Mouse (Mus musculus): ENCODE results near the gene Itih4. TPM values are rescaled to one million over a fixed set of nuclear protein-coding genes. Genes with fewer than 3 reads are reported as not detected.
A peak's percentile ranks its signal among the peaks of the same experiment; 100 is the strongest.

The Itih4 gene
- total and polyA plus RNA-seq, 2 experiments from 2014 or later = not detected

GRCm38 (mm10) chr14:30880811-30881717 is 5.2 kb upstream of the Itih4 start:
- no peaks in the 10 kb centered on the region for H3K4me1 ChIP-seq (ENCODE audit: insufficient read depth, low read length)
- no peaks in the 10 kb centered on the region for H3K27me3 ChIP-seq (ENCODE audit: insufficient read depth, low read length)
- H3K4me3 ChIP-seq (ENCODE audit: low read depth, low read length) = no peak overlapping the region
- 85% methylated on average over 17 of the region's 17 CpGs for WGBS
- DNase-seq (ENCODE audit: low spot score) (no peak), ATAC-seq (ENCODE audit: low FRiP score) (no peak)
- no peak overlapping the region for H3K9ac ChIP-seq (replicated peaks; ENCODE audit: low read length, poor library complexity, severe bottlenecking)
- H3K27ac ChIP-seq (ENCODE audit: low read depth, low read length) = no peak overlapping the region
- peak; percentile 56 for TF ChIP-seq CTCF (IDR thresholded peaks at IDR 0.05)
- no peak overlapping the region for H3K4me2 ChIP-seq (ENCODE audit: low read depth, low read length, poor library complexity, severe bottlenecking)
- H3K36me3 ChIP-seq (ENCODE audit: insufficient read depth, low read length) = 0 out of 2 replicates have a peak, but pooled peaks cover under 1% of the 10 kb centered on the region
- no peaks in the 10 kb centered on the region for H3K9me3 ChIP-seq (ENCODE audit: low read length)

- no peak overlapping the region for H3K4me3 ChIP-seq (ENCODE audit: low read depth, low read length)
- DNase-seq (ENCODE audit: low spot score) (no peak), ATAC-seq (ENCODE audit: low FRiP score) (no peak)
- no peak overlapping the region for H3K4me2 ChIP-seq (ENCODE audit: low read depth, low read length, poor library complexity, severe bottlenecking)
- no peaks in the 10 kb centered on the region for H3K27me3 ChIP-seq (ENCODE audit: insufficient read depth, low read length)
- H3K9ac ChIP-seq (replicated peaks; ENCODE audit: low read length, poor library complexity, severe bottlenecking) = no peak overlapping the region
- no peaks in the 10 kb centered on the region for H3K36me3 ChIP-seq (ENCODE audit: insufficient read depth, low read length)
- H3K4me1 ChIP-seq (ENCODE audit: insufficient read depth, low read length) = no peaks in the 10 kb centered on the region
- no peaks in the 10 kb centered on the region for H3K9me3 ChIP-seq (ENCODE audit: low read length)
- 89% methylated on average over 3 of the region's 3 CpGs for WGBS
- TF ChIP-seq CTCF (IDR thresholded peaks at IDR 0.05) = no peak; the same call in 1 of the 2 replicates
- H3K27ac ChIP-seq (ENCODE audit: low read depth, low read length) = no peak overlapping the region
Observed at GRCm38 (mm10) chr14:30881718-30882108, 4.6 kb upstream of the Itih4 start.

- ATAC-seq (ENCODE audit: low FRiP score) (no peak), DNase-seq (ENCODE audit: low spot score) (no peak)
- H3K9me3 ChIP-seq (ENCODE audit: low read length) = no peaks in the 10 kb centered on the region
- H3K27me3 ChIP-seq (ENCODE audit: insufficient read depth, low read length) = no peaks in the 10 kb centered on the region
- no peak overlapping the region for H3K4me3 ChIP-seq (ENCODE audit: low read depth, low read length)
- no peaks in the 10 kb centered on the region for H3K4me1 ChIP-seq (ENCODE audit: insufficient read depth, low read length)
- no peak overlapping the region for H3K27ac ChIP-seq (ENCODE audit: low read depth, low read length)
- H3K9ac ChIP-seq (replicated peaks; ENCODE audit: low read length, poor library complexity, severe bottlenecking) = no peak overlapping the region
- no peak for TF ChIP-seq CTCF (IDR thresholded peaks at IDR 0.05)
- no peaks in the 10 kb centered on the region for H3K36me3 ChIP-seq (ENCODE audit: insufficient read depth, low read length)
- 9% methylated on average over 3 of the region's 3 CpGs for WGBS
- no peak overlapping the region for H3K4me2 ChIP-seq (ENCODE audit: low read depth, low read length, poor library complexity, severe bottlenecking)
Observed at GRCm38 (mm10) chr14:30885298-30885697, 978 bp upstream of the Itih4 start.

GRCm38 (mm10) chr14:30888271-30888732 is 2.0 kb downstream of the Itih4 start:
- H3K4me2 ChIP-seq (ENCODE audit: low read depth, low read length, poor library complexity, severe bottlenecking) = no peak overlapping the region
- no peak overlapping the region for H3K4me3 ChIP-seq (ENCODE audit: low read depth, low read length)
- no peak for ATAC-seq (ENCODE audit: low FRiP score)
- no peaks in the 10 kb centered on the region for H3K27me3 ChIP-seq (ENCODE audit: insufficient read depth, low read length)
- H3K36me3 ChIP-seq (ENCODE audit: insufficient read depth, low read length) = no peaks in the 10 kb centered on the region
- H3K4me1 ChIP-seq (ENCODE audit: insufficient read depth, low read length) = no peaks in the 10 kb centered on the region
- no peak overlapping the region for H3K27ac ChIP-seq (ENCODE audit: low read depth, low read length)
- TF ChIP-seq CTCF (IDR thresholded peaks at IDR 0.05) = peak; percentile 39; the same call in 1 of the 2 replicates
- no peak for DNase-seq (ENCODE audit: low spot score)
- 19% methylated on average over 9 of the region's 9 CpGs for WGBS
- H3K9me3 ChIP-seq (ENCODE audit: low read length) = no peaks in the 10 kb centered on the region
- no peak overlapping the region for H3K9ac ChIP-seq (replicated peaks; ENCODE audit: low read length, poor library complexity, severe bottlenecking)

- Histone ChIP-seq H3K27me3 (ENCODE audit: insufficient read depth, low read length) (no peaks in the 10 kb centered on the region), H3K9ac (replicated peaks; ENCODE audit: low read length, poor library complexity, severe bottlenecking) (no peak overlapping the region), H3K4me2 (ENCODE audit: low read depth, low read length, poor library complexity, severe bottlenecking) (no peak overlapping the region), H3K4me1 (ENCODE audit: insufficient read depth, low read length) (no peaks in the 10 kb centered on the region), H3K27ac (ENCODE audit: low read depth, low read length) (no peak overlapping the region), H3K36me3 (ENCODE audit: insufficient read depth, low read length) (no peaks in the 10 kb centered on the region), H3K9me3 (ENCODE audit: low read length) (no peaks in the 10 kb centered on the region), H3K4me3 (ENCODE audit: low read depth, low read length) (no peak overlapping the region)
- DNase-seq (ENCODE audit: low spot score) (no peak), ATAC-seq (ENCODE audit: low FRiP score) (no peak)
- TF ChIP-seq CTCF (IDR thresholded peaks at IDR 0.05) = no peak
- WGBS = 14% methylated on average over 3 of the region's 3 CpGs
Observed at GRCm38 (mm10) chr14:30899972-30900371, 13.7 kb downstream of the Itih4 start.

GRCm38 (mm10) chr14:30902628-30903027 is 16.4 kb downstream of the Itih4 start:
- Histone ChIP-seq H3K36me3 (ENCODE audit: insufficient read depth, low read length) (no peaks in the 10 kb centered on the region), H3K9ac (replicated peaks; ENCODE audit: low read length, poor library complexity, severe bottlenecking) (no peak overlapping the region), H3K27ac (ENCODE audit: low read depth, low read length) (no peak overlapping the region), H3K4me2 (ENCODE audit: low read depth, low read length, poor library complexity, severe bottlenecking) (no peak overlapping the region), H3K9me3 (ENCODE audit: low read length) (no peaks in the 10 kb centered on the region), H3K4me3 (ENCODE audit: low read depth, low read length) (no peak overlapping the region), H3K27me3 (ENCODE audit: insufficient read depth, low read length) (no peaks in the 10 kb centered on the region), H3K4me1 (ENCODE audit: insufficient read depth, low read length) (no peaks in the 10 kb centered on the region)
- no peak for TF ChIP-seq CTCF (IDR thresholded peaks at IDR 0.05)
- WGBS = 91% methylated on average over 5 of the region's 5 CpGs
- ATAC-seq (ENCODE audit: low FRiP score) (no peak), DNase-seq (ENCODE audit: low spot score) (no peak)
